Mouse (Mus musculus): ENCODE data around the gene N4bp2l2.

DNA sequence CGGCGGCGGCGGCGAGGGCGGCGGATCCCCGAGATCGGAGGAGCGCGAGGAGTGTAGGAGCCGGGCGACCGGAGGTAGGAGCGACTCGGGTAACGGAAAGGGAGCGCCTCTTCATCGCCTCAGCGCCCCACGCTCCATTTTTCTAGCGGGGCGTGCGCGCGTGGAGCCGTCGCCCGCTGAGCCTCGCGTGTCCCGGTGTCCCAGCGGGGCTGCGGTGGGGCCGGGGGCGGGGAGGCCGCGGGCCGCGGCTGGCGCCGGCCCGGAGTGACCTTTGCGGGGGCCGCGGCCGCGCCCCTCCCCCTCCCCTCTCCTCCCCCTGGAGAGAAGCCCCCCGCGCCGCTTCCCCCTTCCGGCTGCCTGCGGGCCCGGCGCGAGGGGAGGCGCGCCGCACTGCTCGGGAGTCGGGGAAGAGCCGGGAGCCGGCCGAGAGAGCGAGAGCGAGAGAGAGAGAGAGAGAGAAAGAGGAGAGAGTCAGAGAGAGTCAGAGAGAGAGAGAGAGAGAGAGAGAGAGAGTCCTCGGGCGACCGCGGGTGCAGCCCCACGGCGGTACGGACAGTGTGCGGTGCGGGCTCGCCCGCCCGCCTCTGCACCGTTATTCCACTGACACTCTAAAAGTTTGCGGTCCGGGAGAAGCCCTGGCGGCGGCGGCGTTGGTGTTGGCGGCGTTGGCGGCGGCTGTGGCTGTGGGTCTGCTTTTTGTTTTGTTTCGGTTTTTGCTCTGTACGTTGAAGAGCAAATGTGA is 8.1 kb upstream of the N4bp2l2 start:
- TF ChIP-seq CTCF (conservative IDR thresholded peaks at IDR 0.05 in 1 of 2, IDR thresholded peaks at IDR 0.05 in 1 of 2; ENCODE audit: low read depth in 2 of 2, low read length in 2 of 2) (no peak), ZC3H11A (IDR thresholded peaks at IDR 0.05; ENCODE audit: low read depth, low read length) (no peak), MAX (IDR thresholded peaks at IDR 0.05; ENCODE audit: low read length) (no peak)
